Mouse (Mus musculus): ENCODE data around the gene Rrn3.

Gene Rrn3

DNA sequence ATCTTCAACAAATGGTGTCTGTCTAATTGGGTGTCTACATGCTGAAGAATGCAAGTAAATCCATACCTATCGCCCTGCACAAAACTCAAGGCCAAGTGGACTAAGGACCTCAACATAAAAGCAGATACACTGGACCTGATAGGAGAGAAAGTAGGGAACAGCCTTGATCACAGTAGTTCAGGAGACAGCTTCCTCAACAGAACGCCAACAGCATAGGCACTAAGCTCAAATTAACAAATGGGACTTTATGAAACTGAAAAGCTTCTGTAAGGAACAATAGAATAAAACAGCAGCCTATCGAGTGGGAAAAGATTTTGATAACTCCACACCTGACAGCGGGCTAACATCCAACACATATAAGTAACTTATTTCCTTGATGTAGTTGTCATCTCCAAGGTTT is 70.9 kb downstream of the Rrn3 start:
- DNase-seq (ENCODE audit: low spot score in 2 of 2) = no peak

DNA sequence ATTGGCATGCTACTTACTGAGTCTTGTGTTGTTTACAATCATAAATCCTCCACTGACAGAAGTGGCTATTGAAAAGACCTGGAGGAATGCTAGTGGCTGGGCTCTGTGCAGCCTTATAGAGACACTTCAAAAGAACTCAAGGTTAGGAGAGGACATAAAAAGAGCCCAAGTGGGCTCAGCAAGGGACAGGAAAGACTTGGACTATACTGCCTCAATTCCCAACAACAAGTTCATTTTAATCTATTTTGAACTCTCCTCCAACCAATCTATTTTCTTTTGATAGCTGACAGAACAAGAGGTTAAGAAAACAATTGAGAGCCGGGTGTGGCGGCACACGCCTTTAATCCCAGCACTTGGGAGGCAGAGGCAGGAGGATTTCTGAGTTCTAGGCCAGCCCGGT is 73.4 kb downstream of the Rrn3 start:
- DNase-seq (ENCODE audit: low spot score in 2 of 2) = no peak

All from spleen, postnatal 4 days (tissue).